Comparison of ENCODE assay signal across 36 mouse cellular contexts in genomic region chr7:142128843-142129242, GRCm38 (mm10). TPM values are rescaled to one million over a fixed set of nuclear protein-coding genes. Genes with fewer than 3 reads are reported as not detected.
DNase-seq lines count a peak whose midpoint lies in the region; ATAC-seq and TF ChIP-seq lines count a peak whose summit lies in the region.
"Had no signal": no experiment of that assay in that cellular context is flagged by ENCODE, and none has a peak within 500 bp of the region (broad histone marks: within the 10 kb centered on the region; RNA-seq: fewer than 3 reads in every experiment).

No protein-coding gene starts in this region.

- no peak for TF ChIP-seq POLR2A in CH12.LX (IDR thresholded peaks at IDR 0.05; ENCODE audit: low read depth, low read length)
- TF ChIP-seq POLR2A in cerebellum, adult 2 months (IDR thresholded peaks at IDR 0.05; ENCODE audit: borderline replicate concordance, insufficient read depth, low read length), result no peak

- no peak; the same call in none of the 2 replicates for TF ChIP-seq RAD21 in CH12.LX (IDR thresholded peaks at IDR 0.05; ENCODE audit: low read depth, low read length)

- no peaks in the 10 kb centered on the region for H3K27me3 ChIP-seq in lung, postnatal 0 days (replicated peaks; ENCODE audit: insufficient read depth, low read length)
- peaks cover 93% of the 10 kb centered on the region for H3K27me3 ChIP-seq in CH12.LX (replicated peaks)
- H3K27me3 ChIP-seq in stomach, postnatal 0 days (ENCODE audit: control insufficient read depth, insufficient read depth, low read length), result no peaks in the 10 kb centered on the region
- H3K27me3 ChIP-seq in cerebellum, adult 2 months (ENCODE audit: control insufficient read depth, insufficient read depth, low read length), result no peaks in the 10 kb centered on the region
- H3K27me3 ChIP-seq: forebrain, embryonic 13.5 days; kidney, embryonic 15.5 days; neural tube, embryonic 13.5 days had no signal

- dilution Hi-C loops in CH12.LX (cut with MboI; ENCODE audit: extremely low pct_ligation_motif_present, extremely low pct_unique_long_range_greater_than_20kb, low sequenced_read_pairs), result no loop called here

- no peak overlapping the region for H3K27ac ChIP-seq in lung, postnatal 0 days (ENCODE audit: low read length)
- H3K27ac ChIP-seq in CH12.LX (ENCODE audit: insufficient read depth, low read depth), result no peak overlapping the region
- no peak overlapping the region for H3K27ac ChIP-seq in stomach, postnatal 0 days (replicated peaks)
- no peak overlapping the region for H3K27ac ChIP-seq in cerebellum, adult 2 months (ENCODE audit: insufficient read depth, low read length)
- H3K27ac ChIP-seq: forebrain, embryonic 13.5 days; heart, embryonic 13.5 days; hindbrain, embryonic 10.5 days; kidney, embryonic 15.5 days; liver, embryonic 15.5 days; neural tube, embryonic 13.5 days had no signal

- peak; percentile 4 for DNase-seq in kidney, adult 9 months
- DNase-seq in kidney, postnatal 14 days, result no peak
- DNase-seq in lung, postnatal 0 days (ENCODE audit: low spot score), result no peak
- DNase-seq in lung, postnatal 25 days (ENCODE audit: low spot score), result no peak
- DNase-seq in CH12.LX (ENCODE audit: extremely low read depth), result no peak
- no peak for DNase-seq in stomach, postnatal 0 days (ENCODE audit: low spot score)
- DNase-seq in cerebellum, adult 2 months, result no peak
- DNase-seq: adrenal gland, adult 2 months; cerebellum, adult 9-10 months; cerebellum, postnatal 36 days; heart, postnatal 10 days; kidney, postnatal 4 days; left cerebral cortex, postnatal 4 days; thymus, postnatal 4 days had no signal

- H3K9ac ChIP-seq in lung, postnatal 0 days (replicated peaks; ENCODE audit: low read depth), result no peak overlapping the region
- no peak overlapping the region for H3K9ac ChIP-seq in CH12.LX (ENCODE audit: insufficient read depth, low read depth)
- H3K9ac ChIP-seq in stomach, postnatal 0 days (ENCODE audit: low read length), result no peak overlapping the region
- H3K9ac ChIP-seq: forebrain, embryonic 13.5 days; heart, embryonic 13.5 days; kidney, embryonic 15.5 days; liver, embryonic 15.5 days; neural tube, embryonic 13.5 days had no signal

- H3K9me3 ChIP-seq in lung, postnatal 0 days (ENCODE audit: low read length), result no peaks in the 10 kb centered on the region
- H3K9me3 ChIP-seq in CH12.LX (replicated peaks; ENCODE audit: low read length), result no peaks in the 10 kb centered on the region
- no peaks in the 10 kb centered on the region for H3K9me3 ChIP-seq in stomach, postnatal 0 days (ENCODE audit: control insufficient read depth, low read length)
- H3K9me3 ChIP-seq: forebrain, embryonic 13.5 days; heart, embryonic 13.5 days; hindbrain, embryonic 10.5 days; kidney, embryonic 15.5 days; liver, embryonic 15.5 days; neural tube, embryonic 13.5 days had no signal

- peak; percentile 42 for TF ChIP-seq CTCF in lung, postnatal 0 days (IDR thresholded peaks at IDR 0.05)
- peak; percentile 15 to 49; a peak in 2 of 4 replicates for TF ChIP-seq CTCF in CH12.LX (conservative IDR thresholded peaks at IDR 0.05 in 1 of 2, IDR thresholded peaks at IDR 0.05 in 1 of 2; ENCODE audit: low read depth in 2 of 2, low read length in 2 of 2)
- TF ChIP-seq CTCF in stomach, postnatal 0 days (IDR thresholded peaks at IDR 0.05; ENCODE audit: low read depth), result peak; percentile 54
- TF ChIP-seq CTCF in cerebellum, adult 2 months (IDR thresholded peaks at IDR 0.05; ENCODE audit: borderline replicate concordance, insufficient read depth, low read depth, low read length), result no peak

- in situ Hi-C loops in CH12.LX (cut with MboI; ENCODE audit: low pct_ligation_motif_present, low pct_unique_long_range_greater_than_20kb, low sequenced_read_pairs), result no loop called here

- H3K4me3 ChIP-seq in lung, postnatal 0 days (ENCODE audit: low read depth, low read length), result no peak overlapping the region
- H3K4me3 ChIP-seq in CH12.LX (replicated peaks in 1 of 3; ENCODE audit: low read depth in 2 of 3, low read length in 2 of 3, poor library complexity in 1 of 3), result no peak overlapping the region
- no peak overlapping the region for H3K4me3 ChIP-seq in stomach, postnatal 0 days (ENCODE audit: low read depth, low read length)
- no peak overlapping the region for H3K4me3 ChIP-seq in cerebellum, adult 2 months (replicated peaks; ENCODE audit: insufficient read depth, low read depth, low read length)
- H3K4me3 ChIP-seq: forebrain, embryonic 13.5 days; heart, embryonic 13.5 days; hindbrain, embryonic 10.5 days; kidney, embryonic 15.5 days; liver, embryonic 15.5 days; neural tube, embryonic 13.5 days had no signal

- no peak for TF ChIP-seq EP300 in lung, postnatal 0 days (IDR thresholded peaks at IDR 0.05)
- TF ChIP-seq EP300 in CH12.LX (IDR thresholded peaks at IDR 0.05; ENCODE audit: low read length), result no peak
- TF ChIP-seq EP300 in stomach, postnatal 0 days (optimal IDR thresholded peaks at IDR 0.05), result no peak

- no peaks in the 10 kb centered on the region for H3K36me3 ChIP-seq in lung, postnatal 0 days (ENCODE audit: insufficient read depth, low read length)
- H3K36me3 ChIP-seq in CH12.LX (replicated peaks in 1 of 2; ENCODE audit: control insufficient read depth in 1 of 2, insufficient read depth in 1 of 2, low read length in 1 of 2), result no peaks in the 10 kb centered on the region
- no peaks in the 10 kb centered on the region for H3K36me3 ChIP-seq in stomach, postnatal 0 days (ENCODE audit: control insufficient read depth, insufficient read depth, low read length)
- H3K36me3 ChIP-seq: heart, embryonic 13.5 days; hindbrain, embryonic 10.5 days; kidney, embryonic 15.5 days; liver, embryonic 15.5 days; neural tube, embryonic 13.5 days had no signal

- 57% methylated on average over 4 of the region's 4 CpGs for WGBS in lung, postnatal 0 days
- 63% methylated on average over 4 of the region's 4 CpGs for WGBS in stomach, postnatal 0 days
- 70% methylated on average over 4 of the region's 4 CpGs for WGBS in cerebellum, adult 2 months

- no peak overlapping the region for H3K4me2 ChIP-seq in lung, postnatal 0 days (replicated peaks; ENCODE audit: low read depth, low read length)
- H3K4me2 ChIP-seq in CH12.LX (ENCODE audit: insufficient read depth, low read depth, poor library complexity, severe bottlenecking), result no peak overlapping the region
- H3K4me2 ChIP-seq in stomach, postnatal 0 days (replicated peaks; ENCODE audit: low read depth), result no peak overlapping the region
- H3K4me2 ChIP-seq: forebrain, embryonic 13.5 days; heart, embryonic 13.5 days; kidney, embryonic 15.5 days; liver, embryonic 15.5 days; neural tube, embryonic 13.5 days had no signal

- ATAC-seq in lung, postnatal 0 days, result no peak
- no peak for ATAC-seq in stomach, postnatal 0 days (ENCODE audit: low FRiP score, low TSS enrichment)
- ATAC-seq: activated CD4-positive, CD25-positive, alpha-beta regulatory T cell, adult 4 months; forebrain, embryonic 13.5 days; hindbrain, embryonic 16.5 days; intestine, embryonic 16.5 days had no signal

- no peaks in the 10 kb centered on the region for H3K79me2 ChIP-seq in CH12.LX (replicated peaks; ENCODE audit: control insufficient read depth, extremely low read depth, insufficient read depth, poor library complexity, severe bottlenecking)

- H3K4me1 ChIP-seq in lung, postnatal 0 days (ENCODE audit: insufficient read depth, low read depth, low read length), result no peaks in the 10 kb centered on the region
- H3K4me1 ChIP-seq in CH12.LX (ENCODE audit: control insufficient read depth in 1 of 2, insufficient read depth in 2 of 2), result no peaks in the 10 kb centered on the region
- H3K4me1 ChIP-seq in stomach, postnatal 0 days (replicated peaks; ENCODE audit: control insufficient read depth, insufficient read depth), result no peaks in the 10 kb centered on the region
- no peaks in the 10 kb centered on the region for H3K4me1 ChIP-seq in cerebellum, adult 2 months (ENCODE audit: control insufficient read depth, insufficient read depth, low read length)
- H3K4me1 ChIP-seq: forebrain, embryonic 13.5 days; heart, embryonic 13.5 days; hindbrain, embryonic 10.5 days; kidney, embryonic 15.5 days; liver, embryonic 15.5 days; neural tube, embryonic 13.5 days had no signal

TF ChIP-seq in CH12.LX, 34 proteins besides CTCF, POLR2A, EP300 and RAD21 (continues in another document):
- peak; percentile 26 for TF ChIP-seq SMC3 (IDR thresholded peaks at IDR 0.05; ENCODE audit: low read depth, low read length)

RNA-seq across cellular contexts. Expression of gene Gm39115, which starts 7.0 kb away (rescaled TPM):
- not detected in 2 replicates for polyA plus RNA-seq in lung, postnatal 0 days (2015; fragmentation: Nextera tagmentation; extraction: Ambion mirVana)
- total RNA-seq in CH12.LX (2012; rRNA removed), result not detected in 2 replicates
- total RNA-seq in CH12.LX (2014; rRNA removed), result not detected in 2 replicates
- not detected in 2 replicates for polyA plus RNA-seq in CH12.LX (2012; ENCODE audit: insufficient read length, low read depth)
- polyA plus RNA-seq in stomach, postnatal 0 days (2015; fragmentation: Nextera tagmentation; extraction: Ambion mirVana), result not detected in 2 replicates
- not detected in 2 replicates for polyA plus RNA-seq in cerebellum, adult 2 months (2012; rRNA removed)
- total RNA-seq: adrenal gland, adult 2 months; adrenal gland, postnatal 4 days; gastrocnemius, adult 8-10 months; gastrocnemius, postnatal 4 days; heart, adult 8-10 months; heart, postnatal 10 days; layer of hippocampus, adult 8-10 months; layer of hippocampus, postnatal 25 days; left cerebral cortex, adult 8-10 months; left cerebral cortex, postnatal 4 days had no signal
- polyA plus RNA-seq: activated CD4-positive, CD25-positive, alpha-beta regulatory T cell, adult 4 months; adrenal gland, adult 2 months; embryonic facial prominence, embryonic 11.5 days; forebrain, embryonic 13.5 days; frontal cortex, adult 2 months; heart, embryonic 13.5 days; hindbrain, embryonic 10.5 days; intestine, embryonic 16.5 days; kidney, embryonic 15.5 days; limb, embryonic 14.5 days; liver, embryonic 15.5 days; lung, embryonic 16.5 days; neural tube, embryonic 13.5 days; testis, adult 2 months; thymus, postnatal 0 days had no signal

RNA-seq across cellular contexts. Expression of gene Gm45618, which starts 8.3 kb away (rescaled TPM):
- polyA plus RNA-seq in lung, postnatal 0 days (2015; fragmentation: Nextera tagmentation; extraction: Ambion mirVana), result not detected in 2 replicates
- total RNA-seq in CH12.LX (2012; rRNA removed) (not detected in 2 replicates), CH12.LX (2014; rRNA removed) (not detected in 2 replicates)
- polyA plus RNA-seq in CH12.LX (2012; ENCODE audit: insufficient read length, low read depth), result not detected in 2 replicates
- polyA plus RNA-seq in stomach, postnatal 0 days (2015; fragmentation: Nextera tagmentation; extraction: Ambion mirVana), result not detected in 2 replicates
- not detected in 2 replicates for polyA plus RNA-seq in cerebellum, adult 2 months (2012; rRNA removed)
- total RNA-seq: adrenal gland, adult 2 months; adrenal gland, postnatal 4 days; gastrocnemius, adult 8-10 months; gastrocnemius, postnatal 4 days; heart, adult 8-10 months; heart, postnatal 10 days; layer of hippocampus, adult 8-10 months; layer of hippocampus, postnatal 25 days; left cerebral cortex, adult 8-10 months; left cerebral cortex, postnatal 4 days had no signal
- polyA plus RNA-seq: activated CD4-positive, CD25-positive, alpha-beta regulatory T cell, adult 4 months; adrenal gland, adult 2 months; embryonic facial prominence, embryonic 11.5 days; forebrain, embryonic 13.5 days; frontal cortex, adult 2 months; heart, embryonic 13.5 days; hindbrain, embryonic 10.5 days; intestine, embryonic 16.5 days; kidney, embryonic 15.5 days; limb, embryonic 14.5 days; liver, embryonic 15.5 days; lung, embryonic 16.5 days; neural tube, embryonic 13.5 days; testis, adult 2 months; thymus, postnatal 0 days had no signal

RNA-seq across cellular contexts. Expression of gene Gm45337, which starts 15.6 kb away (rescaled TPM):
- polyA plus RNA-seq in lung, postnatal 0 days (2015; fragmentation: Nextera tagmentation; extraction: Ambion mirVana), result not detected in 2 replicates
- total RNA-seq in CH12.LX (2012; rRNA removed), result not detected in 2 replicates
- not detected in 2 replicates for total RNA-seq in CH12.LX (2014; rRNA removed)
- not detected in 2 replicates for polyA plus RNA-seq in CH12.LX (2012; ENCODE audit: insufficient read length, low read depth)
- not detected in 2 replicates for polyA plus RNA-seq in stomach, postnatal 0 days (2015; fragmentation: Nextera tagmentation; extraction: Ambion mirVana)
- not detected in 2 replicates for polyA plus RNA-seq in cerebellum, adult 2 months (2012; rRNA removed)
- total RNA-seq: adrenal gland, adult 2 months; adrenal gland, postnatal 4 days; gastrocnemius, adult 8-10 months; gastrocnemius, postnatal 4 days; heart, adult 8-10 months; heart, postnatal 10 days; layer of hippocampus, adult 8-10 months; layer of hippocampus, postnatal 25 days; left cerebral cortex, adult 8-10 months; left cerebral cortex, postnatal 4 days had no signal
- polyA plus RNA-seq: activated CD4-positive, CD25-positive, alpha-beta regulatory T cell, adult 4 months; adrenal gland, adult 2 months; embryonic facial prominence, embryonic 11.5 days; forebrain, embryonic 13.5 days; frontal cortex, adult 2 months; heart, embryonic 13.5 days; hindbrain, embryonic 10.5 days; hindbrain, embryonic 16.5 days; intestine, embryonic 16.5 days; kidney, embryonic 15.5 days; limb, embryonic 14.5 days; liver, embryonic 15.5 days; lung, embryonic 16.5 days; neural tube, embryonic 13.5 days; testis, adult 2 months; thymus, postnatal 0 days had no signal

RNA-seq across cellular contexts. Expression of gene Gm29735, which starts 28.1 kb away (rescaled TPM):
- not detected in 2 replicates for polyA plus RNA-seq in lung, postnatal 0 days (2015; fragmentation: Nextera tagmentation; extraction: Ambion mirVana)
- total RNA-seq in CH12.LX (2012; rRNA removed), result not detected in 2 replicates
- total RNA-seq in CH12.LX (2014; rRNA removed), result not detected in 2 replicates
- not detected in 2 replicates for polyA plus RNA-seq in CH12.LX (2012; ENCODE audit: insufficient read length, low read depth)
- polyA plus RNA-seq in stomach, postnatal 0 days (2015; fragmentation: Nextera tagmentation; extraction: Ambion mirVana), result not detected in 2 replicates
- polyA plus RNA-seq in cerebellum, adult 2 months (2012; rRNA removed), result not detected in 2 replicates
- total RNA-seq: adrenal gland, adult 2 months; adrenal gland, postnatal 4 days; gastrocnemius, adult 8-10 months; gastrocnemius, postnatal 4 days; heart, adult 8-10 months; heart, postnatal 10 days; layer of hippocampus, adult 8-10 months; layer of hippocampus, postnatal 25 days; left cerebral cortex, adult 8-10 months; left cerebral cortex, postnatal 4 days had no signal
- polyA plus RNA-seq: activated CD4-positive, CD25-positive, alpha-beta regulatory T cell, adult 4 months; adrenal gland, adult 2 months; embryonic facial prominence, embryonic 11.5 days; forebrain, embryonic 13.5 days; frontal cortex, adult 2 months; heart, embryonic 13.5 days; hindbrain, embryonic 10.5 days; hindbrain, embryonic 16.5 days; intestine, embryonic 16.5 days; kidney, embryonic 15.5 days; limb, embryonic 14.5 days; liver, embryonic 15.5 days; lung, embryonic 16.5 days; neural tube, embryonic 13.5 days; testis, adult 2 months; thymus, postnatal 0 days had no signal

RNA-seq across cellular contexts. Expression of gene Dusp8, which starts 33.2 kb away (rescaled TPM):
- 5.5 and 6.0 TPM in 2 replicates for polyA plus RNA-seq in lung, postnatal 0 days (2015; fragmentation: Nextera tagmentation; extraction: Ambion mirVana)
- 1.2 and 1.5 TPM in 2 replicates for total RNA-seq in CH12.LX (2012; rRNA removed)
- total RNA-seq in CH12.LX (2014; rRNA removed), result 0.07 and 0.17 TPM in 2 replicates
- polyA plus RNA-seq in CH12.LX (2012; ENCODE audit: insufficient read length, low read depth), result 0.11 and 0.14 TPM in 2 replicates
- 3.6 and 5.6 TPM in 2 replicates for polyA plus RNA-seq in stomach, postnatal 0 days (2015; fragmentation: Nextera tagmentation; extraction: Ambion mirVana)
- 85.8 and 90.1 TPM in 2 replicates for polyA plus RNA-seq in cerebellum, adult 2 months (2012; rRNA removed)
